Comparison of ENCODE assay signal across 31 mouse cellular contexts in the genomic region with DNA sequence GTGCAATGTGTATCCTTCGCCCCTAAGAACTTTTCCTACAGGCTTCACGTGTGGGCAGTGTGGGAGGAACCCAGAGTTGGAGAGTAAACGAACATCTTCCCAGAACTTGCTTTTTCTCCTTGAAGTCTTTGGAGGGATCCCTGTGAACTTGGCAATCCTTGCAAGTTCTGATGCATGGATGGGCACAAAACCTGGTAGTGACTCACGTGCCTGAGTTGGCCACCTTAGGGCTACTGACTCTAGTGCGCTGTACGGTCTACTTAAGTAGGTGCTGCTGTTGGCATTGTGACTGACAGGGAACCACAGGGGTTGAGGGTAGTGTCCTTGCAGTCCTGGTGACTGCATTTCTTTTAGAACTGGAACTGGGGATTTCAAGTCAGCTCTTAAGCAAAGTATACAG. TPM values are rescaled to one million over a fixed set of nuclear protein-coding genes. Genes with fewer than 3 reads are reported as not detected.
"Had no signal": no experiment of that assay in that cellular context is flagged by ENCODE, and none has a peak within 500 bp of the region (broad histone marks: within the 10 kb centered on the region; RNA-seq: fewer than 3 reads in every experiment).

No protein-coding gene starts in this region.

- H3K36me3 ChIP-seq: heart, embryonic 10.5 days; heart, embryonic 15.5 days; hindbrain, embryonic 12.5 days; hindbrain, embryonic 13.5 days; hindbrain, embryonic 15.5 days; intestine, embryonic 15.5 days; kidney, embryonic 15.5 days had no signal

- DNase-seq: heart, postnatal 10 days; heart, postnatal 36 days; heart, postnatal 4 days; kidney, adult 11 months; kidney, adult 18-20 months; kidney, adult 8-10 months; kidney, adult 9 months; kidney, postnatal 10 days; kidney, postnatal 4 days; layer of hippocampus, adult 9-11 months; layer of hippocampus, postnatal 36 days had no signal

- H3K27me3 ChIP-seq: heart, embryonic 12.5 days; heart, embryonic 13.5 days; heart, embryonic 15.5 days; hindbrain, embryonic 12.5 days; hindbrain, embryonic 13.5 days; hindbrain, embryonic 15.5 days; intestine, embryonic 15.5 days; kidney, embryonic 15.5 days had no signal

- H3K9me3 ChIP-seq: heart, embryonic 10.5 days; heart, embryonic 13.5 days; heart, embryonic 15.5 days; hindbrain, embryonic 12.5 days; hindbrain, embryonic 13.5 days; hindbrain, embryonic 15.5 days; intestine, embryonic 15.5 days; kidney, embryonic 15.5 days had no signal

- H3K4me3 ChIP-seq: heart, embryonic 10.5 days; heart, embryonic 12.5 days; heart, embryonic 13.5 days; heart, embryonic 15.5 days; hindbrain, embryonic 10.5 days; hindbrain, embryonic 12.5 days; hindbrain, embryonic 13.5 days; hindbrain, embryonic 15.5 days; intestine, embryonic 15.5 days; kidney, embryonic 15.5 days; layer of hippocampus, adult 2 months; left cerebral cortex, adult 2 months had no signal

- H3K27ac ChIP-seq: heart, embryonic 10.5 days; heart, embryonic 13.5 days; heart, embryonic 15.5 days; hindbrain, embryonic 10.5 days; hindbrain, embryonic 12.5 days; hindbrain, embryonic 13.5 days; hindbrain, embryonic 14.5 days; hindbrain, embryonic 15.5 days; hindbrain, postnatal 0 days; intestine, embryonic 15.5 days; kidney, embryonic 15.5 days; kidney, postnatal 0 days; layer of hippocampus, adult 2 months; left cerebral cortex, adult 2 months had no signal

- H3K4me2 ChIP-seq: heart, embryonic 11.5 days; heart, embryonic 12.5 days; heart, embryonic 13.5 days; heart, embryonic 15.5 days; hindbrain, embryonic 12.5 days; hindbrain, embryonic 13.5 days; hindbrain, embryonic 14.5 days; hindbrain, embryonic 15.5 days; intestine, embryonic 15.5 days; kidney, embryonic 15.5 days had no signal

- H3K9ac ChIP-seq: heart, embryonic 12.5 days; heart, embryonic 13.5 days; heart, embryonic 15.5 days; hindbrain, embryonic 12.5 days; hindbrain, embryonic 13.5 days; hindbrain, embryonic 14.5 days; hindbrain, embryonic 15.5 days; intestine, embryonic 15.5 days; kidney, embryonic 15.5 days had no signal

- ATAC-seq: hindbrain, embryonic 16.5 days; hindbrain, postnatal 0 days; inflammation-experienced regulatory T-cells, adult 6 months; intestine, embryonic 15.5 days; intestine, embryonic 16.5 days; intestine, postnatal 0 days had no signal

- H3K4me1 ChIP-seq: hindbrain, embryonic 10.5 days; hindbrain, embryonic 12.5 days; hindbrain, embryonic 13.5 days; hindbrain, embryonic 15.5 days; intestine, embryonic 15.5 days; kidney, embryonic 15.5 days had no signal

RNA-seq across cellular contexts. Expression of gene Kank1, which starts 21.5 kb away (rescaled TPM):
- polyA plus RNA-seq: inflammation-experienced regulatory T-cells, adult 6 months had no signal
